Mouse (Mus musculus) E14TG2a.4 (cell line): ENCODE results near the gene Itprip.

Source experiments
- CTCF ChIP-seq: conservative IDR thresholded peaks from 2 replicates; pipeline ENCODE4 v1.5.1; 2014; ENCODE audit warnings: low read length
- NANOG ChIP-seq: IDR thresholded peaks from 2 replicates; pipeline ENCODE4 v1.6.1; 2014; ENCODE audit warnings: borderline replicate concordance, low read length, mixed read lengths
- POU5F1 ChIP-seq: IDR thresholded peaks from 2 replicates; pipeline ENCODE4 v1.6.1; 2014; ENCODE audit warnings: low read length, borderline replicate concordance

DNA sequence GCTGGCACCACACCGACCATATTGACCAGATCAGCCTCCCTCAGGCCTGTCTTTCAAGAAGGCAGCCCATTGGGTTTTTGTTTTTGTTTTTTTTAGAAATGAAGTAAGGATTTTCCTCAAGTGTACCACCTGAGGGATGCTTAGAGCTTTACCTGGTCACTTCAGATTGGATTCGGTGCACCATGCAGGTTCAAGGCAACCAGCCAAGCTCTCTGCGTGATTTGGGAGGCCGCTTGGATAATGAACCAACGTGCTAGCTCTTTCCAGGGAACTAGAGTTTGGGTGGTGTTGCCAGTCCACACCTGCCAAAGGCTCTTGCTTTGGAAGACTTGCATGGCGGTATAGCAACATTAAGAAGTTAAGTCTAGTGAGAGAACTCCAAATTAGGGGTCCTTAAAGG lies 26.0 kb downstream of the Itprip start:
- TF ChIP-seq CTCF (no peak), NANOG (no peak), POU5F1 (no peak)
